Mouse (Mus musculus) bone marrow, adult 2 months (tissue): ENCODE measurements around the gene Gm3250.

Experiments used
- CTCF ChIP-seq: fragments of 200-500 bp; IDR thresholded peaks from 2 replicates; pipeline ENCODE4 v1.5.1; 2011; ENCODE audit warnings: low read length, control low read depth; ENCODE audit not compliant: control insufficient read depth, insufficient read depth
- POLR2A ChIP-seq: fragments of 200-500 bp; IDR thresholded peaks from 2 replicates; pipeline ENCODE4 v1.6.1; 2011; ENCODE audit warnings: low read depth, mild to moderate bottlenecking, control low read depth, low read length, borderline replicate concordance; ENCODE audit not compliant: control insufficient read depth

DNA sequence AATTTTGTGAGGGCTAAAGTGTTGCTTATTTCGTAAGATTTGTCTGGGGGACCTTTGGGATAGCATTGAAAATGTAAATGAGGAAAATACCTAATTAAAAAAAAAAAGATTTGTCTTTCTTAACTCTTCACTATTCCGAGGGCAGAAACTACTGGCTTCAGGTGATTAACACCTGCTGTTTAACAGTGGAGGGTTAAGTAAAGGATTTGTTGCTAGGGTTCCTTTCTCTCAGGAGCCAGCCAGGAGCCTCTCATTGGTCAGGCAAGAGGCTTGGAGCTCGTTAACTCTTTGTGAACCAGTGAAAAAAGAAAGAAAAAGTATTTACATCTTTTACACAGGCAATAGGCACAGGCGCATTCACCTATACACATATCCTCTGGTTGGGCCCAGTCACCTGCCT, 36.9 kb upstream of the Gm3250 start:
- TF ChIP-seq POLR2A: no peak
- no peak for TF ChIP-seq CTCF
